Mouse (Mus musculus): Measurements from ENCODE around the gene Fam20b. TPM values are rescaled to one million over a fixed set of nuclear protein-coding genes. Genes with fewer than 3 reads are reported as not detected.

Gene Fam20b
- polyA plus RNA-seq, 1 experiment from 2014 or later, result 15.5 TPM

DNA sequence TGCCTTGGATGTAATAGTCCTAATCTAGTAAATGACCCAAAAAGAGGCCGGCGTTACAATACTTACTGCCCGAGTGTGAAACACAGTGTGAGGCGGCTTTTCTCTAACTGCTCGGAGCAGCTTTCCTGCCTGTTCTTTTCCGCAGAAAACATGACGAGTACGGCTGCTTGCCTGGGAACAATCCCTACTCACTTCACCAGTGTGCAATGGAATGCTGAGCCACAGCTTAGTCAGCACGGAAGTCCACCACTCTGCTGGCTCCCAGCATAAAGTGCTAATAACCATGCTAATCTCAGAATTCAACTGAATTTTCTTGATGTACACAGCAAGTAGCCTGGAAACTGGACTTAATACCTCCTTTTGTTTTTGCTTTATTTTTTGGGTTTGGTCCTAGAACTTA, 39.3 kb downstream of the Fam20b start:
- H3K27me3 ChIP-seq (replicated peaks), result peaks cover 5% of the 10 kb centered on the region; the same call in 1 of the 2 replicates
- no peak for ATAC-seq
- H3K4me3 ChIP-seq, result no peak overlapping the region
- H3K36me3 ChIP-seq, result peaks cover 48% of the 10 kb centered on the region
- no peak overlapping the region for H3K9ac ChIP-seq
- no peak overlapping the region for H3K27ac ChIP-seq
- H3K4me2 ChIP-seq, result no peak overlapping the region
- H3K9me3 ChIP-seq (replicated peaks), result no peaks in the 10 kb centered on the region
- WGBS (ENCODE audit: insufficient replicate concordance), result 87% methylated on average over 9 of the region's 9 CpGs
- peaks cover 4% of the 10 kb centered on the region for H3K4me1 ChIP-seq

DNA sequence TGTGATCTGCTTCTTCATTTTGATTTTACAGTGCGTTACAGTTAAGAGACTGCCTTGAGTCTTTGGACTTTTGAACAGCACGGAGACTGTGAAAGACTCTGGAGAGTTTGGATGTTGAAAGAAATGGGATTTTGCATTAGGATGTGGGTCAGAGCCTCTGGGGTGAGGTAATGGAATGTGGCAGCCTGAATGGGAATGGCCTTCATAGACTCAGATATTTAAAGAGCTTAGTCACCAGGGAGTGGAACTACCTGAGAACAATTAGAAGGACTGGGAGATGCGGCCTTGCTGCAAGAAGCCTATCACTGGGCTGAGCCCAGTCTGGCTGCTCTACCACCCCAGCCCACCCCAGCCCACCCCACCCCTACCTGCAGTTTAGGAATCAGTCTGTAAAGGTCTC, 41.7 kb downstream of the Fam20b start:
- peaks cover 22% of the 10 kb centered on the region for H3K4me1 ChIP-seq
- peaks cover 30% of the 10 kb centered on the region for H3K36me3 ChIP-seq
- no peaks in the 10 kb centered on the region for H3K9me3 ChIP-seq (replicated peaks)
- H3K27ac ChIP-seq, result no peak overlapping the region
- no peak overlapping the region for H3K4me3 ChIP-seq
- WGBS (ENCODE audit: insufficient replicate concordance), result 84% methylated on average over 3 of the region's 3 CpGs
- no peak overlapping the region for H3K9ac ChIP-seq
- peaks cover 23% of the 10 kb centered on the region; the same call in 1 of the 2 replicates for H3K27me3 ChIP-seq (replicated peaks)
- no peak overlapping the region for H3K4me2 ChIP-seq
- no peak for ATAC-seq

DNA sequence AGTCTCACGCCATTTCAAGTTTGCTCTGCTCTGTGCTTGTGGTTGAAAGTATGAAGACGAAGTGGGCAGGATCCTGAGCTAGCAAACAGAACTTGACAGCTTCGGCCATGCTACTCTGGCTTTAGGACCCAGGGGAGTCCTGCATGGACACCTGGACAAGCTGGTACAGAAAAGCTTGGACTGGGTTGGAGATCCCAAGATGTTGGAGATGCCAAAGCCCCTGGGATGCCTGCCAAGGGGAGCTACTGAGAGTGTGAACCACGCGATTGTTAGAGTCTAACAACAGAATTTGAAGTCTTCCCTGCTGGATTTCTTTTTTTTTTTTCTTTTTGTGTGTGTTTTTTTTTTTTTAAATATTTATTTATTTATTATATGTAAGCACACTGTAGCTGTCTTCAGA, 42.3 kb downstream of the Fam20b start:
- peaks cover 24% of the 10 kb centered on the region for H3K36me3 ChIP-seq
- H3K9ac ChIP-seq, result no peak overlapping the region
- 67% methylated on average over 5 of the region's 5 CpGs for WGBS (ENCODE audit: insufficient replicate concordance)

DNA sequence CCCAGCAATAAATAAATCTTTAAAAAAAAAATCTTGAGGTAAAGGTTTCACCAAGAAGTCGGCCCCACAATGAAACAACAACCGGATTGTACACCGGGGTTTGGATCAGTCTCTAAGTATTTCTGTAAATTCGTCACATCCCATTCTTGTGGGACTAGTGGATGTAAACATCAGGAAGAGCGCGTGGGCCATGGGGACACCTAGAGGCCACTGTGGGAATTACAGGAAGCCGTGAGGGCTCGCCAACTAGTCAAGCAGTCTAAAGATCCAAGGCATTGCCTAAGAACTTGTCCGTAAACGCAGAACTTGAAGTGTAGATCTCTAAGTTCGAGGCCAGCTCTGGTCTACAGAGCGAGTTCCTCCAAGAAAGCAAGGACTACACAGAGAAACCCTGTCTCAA, 42.7 kb downstream of the Fam20b start:
- Histone ChIP-seq H3K4me2 (peak overlapping the region; percentile 1; the same call in 1 of the 2 replicates), H3K4me3 (no peak overlapping the region), H3K4me1 (peaks cover 22% of the 10 kb centered on the region), H3K9ac (no peak overlapping the region), H3K36me3 (peaks cover 19% of the 10 kb centered on the region), H3K9me3 (replicated peaks) (no peaks in the 10 kb centered on the region), H3K27me3 (replicated peaks) (peaks cover 23% of the 10 kb centered on the region; the same call in 1 of the 2 replicates), H3K27ac (no peak overlapping the region)
- no peak for ATAC-seq
- 21% methylated on average over 12 of the region's 12 CpGs for WGBS (ENCODE audit: insufficient replicate concordance)

More for the DNA sequence above, 42.3 kb downstream of the Fam20b start:
- ATAC-seq, result no peak
- Histone ChIP-seq H3K27me3 (replicated peaks) (peaks cover 23% of the 10 kb centered on the region; the same call in 1 of the 2 replicates), H3K9me3 (replicated peaks) (no peaks in the 10 kb centered on the region), H3K4me2 (no peak overlapping the region), H3K4me1 (peaks cover 22% of the 10 kb centered on the region), H3K27ac (no peak overlapping the region), H3K4me3 (no peak overlapping the region)

DNA sequence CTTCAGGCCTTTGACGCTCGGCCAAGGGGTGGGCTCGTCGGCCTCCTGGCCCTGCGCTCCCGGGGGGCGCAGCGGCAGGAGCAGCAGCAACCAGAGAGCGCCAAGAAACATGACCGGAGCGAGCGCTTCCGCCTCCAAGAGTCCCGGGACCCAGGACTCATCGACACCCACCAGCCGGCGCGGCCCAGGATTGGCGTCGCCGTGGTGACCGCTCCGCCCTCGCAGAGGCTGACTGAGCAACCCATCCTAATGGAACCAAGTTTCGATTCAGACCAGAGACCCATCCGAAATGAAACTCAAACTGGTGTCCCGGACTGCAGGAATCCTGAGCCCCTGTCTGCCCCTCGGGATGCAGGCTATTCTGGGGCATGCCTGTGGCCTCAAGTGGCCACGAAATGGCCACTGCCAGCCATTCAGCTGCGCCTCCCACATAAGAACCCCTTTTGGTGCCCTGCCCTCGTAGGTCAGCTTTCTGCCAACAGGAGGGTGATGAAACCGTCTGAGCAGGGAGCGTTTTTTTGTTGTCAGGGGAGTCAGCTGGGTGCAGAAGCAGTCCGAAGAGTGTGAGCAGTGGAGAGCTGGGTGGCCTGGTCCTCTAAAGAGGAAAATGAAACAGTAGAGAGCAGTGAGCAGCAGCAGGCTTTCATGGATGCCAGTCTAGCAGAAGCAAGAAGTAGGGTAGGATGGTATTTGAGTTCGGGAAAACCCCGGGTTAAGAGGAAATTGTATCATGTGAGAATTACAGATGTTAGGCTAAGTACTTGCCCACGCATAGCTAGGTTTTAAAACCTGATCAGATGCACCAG, 44.5 kb downstream of the Fam20b start, which contains the start of gene Tor3a:
Gene Tor3a (minus strand): TSS at position 162 of the 806 bp plus-strand sequence.
- Histone ChIP-seq H3K4me1 (peaks cover 22% of the 10 kb centered on the region), H3K4me2 (peak within 1 kb of the TSS; percentile 99), H3K36me3 (peaks cover 2% of the 10 kb centered on the region), H3K27me3 (replicated peaks) (peaks cover 23% of the 10 kb centered on the region; the same call in 1 of the 2 replicates), H3K4me3 (peak within 1 kb of the TSS; percentile 72), H3K27ac (0 out of 2 replicates have a peak within 1 kb of the TSS, but pooled peaks have one; percentile 48), H3K9ac (peak within 1 kb of the TSS; percentile 69), H3K9me3 (replicated peaks) (no peaks in the 10 kb centered on the region)
- WGBS (ENCODE audit: insufficient replicate concordance), result 7% methylated on average over 37 of the region's 37 CpGs
- peak; percentile 75 for ATAC-seq

DNA sequence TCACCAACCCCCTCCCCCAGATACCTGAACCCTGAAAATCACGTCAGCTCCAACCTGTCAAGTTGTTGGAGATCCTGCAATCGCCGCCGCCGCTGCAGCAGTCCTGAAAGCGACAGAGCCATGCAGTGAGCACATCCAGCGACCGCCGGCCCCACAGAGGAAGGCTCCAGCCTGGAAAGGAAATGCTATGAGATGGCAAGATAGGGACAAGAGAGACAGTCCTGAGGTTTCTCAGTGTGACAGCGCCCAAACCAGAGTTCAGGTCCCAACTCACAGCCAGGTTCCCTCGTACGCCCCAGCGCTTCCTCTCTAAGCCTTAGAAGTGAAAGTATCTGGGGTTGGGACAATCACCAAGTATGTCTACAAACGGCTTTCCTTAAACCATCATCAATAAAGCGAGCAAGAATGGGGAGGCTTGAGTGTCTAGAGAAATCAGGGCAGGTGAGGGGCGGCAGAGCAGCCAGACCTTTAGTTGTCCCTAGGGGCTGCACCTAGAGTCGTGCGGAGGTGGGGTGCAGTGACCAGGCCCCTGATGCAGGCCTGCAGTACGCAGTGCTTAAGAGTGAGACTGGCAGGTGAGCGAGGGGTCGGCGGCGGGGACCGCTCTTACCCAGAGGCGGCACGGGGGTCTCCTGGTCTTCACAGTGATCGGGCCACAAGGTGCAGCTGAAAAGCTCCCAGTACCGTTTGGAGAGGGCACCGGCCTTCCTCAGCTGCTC, 45.3 kb downstream of the Fam20b start:
- H3K4me1 ChIP-seq, result peaks cover 22% of the 10 kb centered on the region
- H3K27ac ChIP-seq, result 0 out of 2 replicates have a peak overlapping the region, but pooled peaks have one; percentile 48
- H3K4me3 ChIP-seq, result peak overlapping the region; percentile 72
- WGBS (ENCODE audit: insufficient replicate concordance), result 2% methylated on average over 29 of the region's 29 CpGs
- H3K4me2 ChIP-seq, result peak overlapping the region; percentile 99
- no peaks in the 10 kb centered on the region for H3K36me3 ChIP-seq
- ATAC-seq, result peak; percentile 34
- H3K27me3 ChIP-seq (replicated peaks), result peaks cover 23% of the 10 kb centered on the region; the same call in 1 of the 2 replicates
- peak overlapping the region; percentile 69 for H3K9ac ChIP-seq
- no peaks in the 10 kb centered on the region for H3K9me3 ChIP-seq (replicated peaks)

DNA sequence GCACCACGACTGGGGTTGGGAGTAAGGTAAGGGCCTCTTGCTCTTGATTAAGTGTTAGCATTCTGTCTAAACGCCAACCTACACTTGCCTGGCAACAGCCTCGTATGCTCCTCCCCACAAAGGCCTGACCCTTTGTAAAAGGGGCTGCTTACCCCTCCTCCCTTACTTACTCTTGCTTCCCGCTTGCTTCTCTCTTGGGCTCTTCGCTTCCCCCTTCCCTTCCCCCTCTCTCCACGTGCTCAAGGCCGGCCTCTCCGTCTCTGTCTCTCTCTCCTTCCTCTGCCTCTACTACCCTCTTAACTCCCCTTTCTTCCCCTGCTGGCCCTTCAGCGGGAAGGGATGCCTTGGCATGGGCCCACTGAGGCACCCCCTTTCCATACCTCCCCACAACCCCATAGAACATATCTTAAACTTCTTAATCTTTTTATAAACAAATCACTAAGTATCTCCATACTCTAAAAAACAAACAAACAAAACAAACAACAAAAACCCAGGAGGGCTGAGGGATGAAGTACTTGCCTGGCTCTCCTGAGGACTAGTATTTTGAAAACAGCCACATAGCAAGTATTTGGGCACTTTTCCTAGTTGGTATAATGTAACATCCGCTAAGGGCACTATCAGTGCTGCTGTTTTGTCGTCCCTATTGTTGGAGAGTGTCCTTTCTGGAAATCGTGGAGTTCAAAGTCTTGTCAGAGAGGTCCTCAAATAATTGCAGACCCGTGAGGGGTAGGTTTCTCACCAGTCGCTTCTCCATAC, 46.0 kb downstream of the Fam20b start:
- Histone ChIP-seq H3K4me3 (peak overlapping the region; percentile 72), H3K36me3 (no peaks in the 10 kb centered on the region), H3K9me3 (replicated peaks) (no peaks in the 10 kb centered on the region), H3K9ac (peak overlapping the region; percentile 69), H3K27me3 (replicated peaks) (peaks cover 23% of the 10 kb centered on the region; the same call in 1 of the 2 replicates), H3K27ac (no peak overlapping the region), H3K4me2 (peak overlapping the region; percentile 99), H3K4me1 (peaks cover 22% of the 10 kb centered on the region)
- no peak for ATAC-seq
- WGBS (ENCODE audit: insufficient replicate concordance), result 9% methylated on average over 14 of the region's 14 CpGs

DNA sequence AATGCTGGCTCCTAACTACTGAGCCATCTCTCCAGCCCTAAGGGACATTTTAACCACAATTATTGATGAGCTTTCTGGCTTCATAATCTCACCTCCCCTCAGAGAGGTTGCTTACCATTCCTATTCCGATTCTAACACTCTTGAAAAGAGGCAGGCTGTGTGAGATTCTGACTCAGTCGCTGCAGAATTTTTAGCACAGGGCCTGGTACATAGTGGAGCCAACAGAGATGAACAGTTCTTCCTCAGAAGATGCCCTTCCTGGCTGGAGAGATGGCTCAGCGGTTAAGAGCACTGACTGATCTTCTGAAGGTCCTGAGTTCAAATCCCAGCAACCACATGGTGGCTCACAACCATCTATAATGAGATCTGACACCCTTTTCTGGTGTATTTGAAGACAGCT, 47.0 kb downstream of the Fam20b start:
- no peak overlapping the region for H3K4me3 ChIP-seq
- WGBS (ENCODE audit: insufficient replicate concordance), result 73% methylated on average over 3 of the region's 3 CpGs
- H3K4me1 ChIP-seq, result peaks cover 32% of the 10 kb centered on the region
- no peak overlapping the region for H3K9ac ChIP-seq
- no peaks in the 10 kb centered on the region for H3K36me3 ChIP-seq
- ATAC-seq, result no peak
- no peak overlapping the region for H3K27ac ChIP-seq
- H3K4me2 ChIP-seq, result no peak overlapping the region
- no peaks in the 10 kb centered on the region for H3K9me3 ChIP-seq (replicated peaks)
- peaks cover 23% of the 10 kb centered on the region; the same call in 1 of the 2 replicates for H3K27me3 ChIP-seq (replicated peaks)

DNA sequence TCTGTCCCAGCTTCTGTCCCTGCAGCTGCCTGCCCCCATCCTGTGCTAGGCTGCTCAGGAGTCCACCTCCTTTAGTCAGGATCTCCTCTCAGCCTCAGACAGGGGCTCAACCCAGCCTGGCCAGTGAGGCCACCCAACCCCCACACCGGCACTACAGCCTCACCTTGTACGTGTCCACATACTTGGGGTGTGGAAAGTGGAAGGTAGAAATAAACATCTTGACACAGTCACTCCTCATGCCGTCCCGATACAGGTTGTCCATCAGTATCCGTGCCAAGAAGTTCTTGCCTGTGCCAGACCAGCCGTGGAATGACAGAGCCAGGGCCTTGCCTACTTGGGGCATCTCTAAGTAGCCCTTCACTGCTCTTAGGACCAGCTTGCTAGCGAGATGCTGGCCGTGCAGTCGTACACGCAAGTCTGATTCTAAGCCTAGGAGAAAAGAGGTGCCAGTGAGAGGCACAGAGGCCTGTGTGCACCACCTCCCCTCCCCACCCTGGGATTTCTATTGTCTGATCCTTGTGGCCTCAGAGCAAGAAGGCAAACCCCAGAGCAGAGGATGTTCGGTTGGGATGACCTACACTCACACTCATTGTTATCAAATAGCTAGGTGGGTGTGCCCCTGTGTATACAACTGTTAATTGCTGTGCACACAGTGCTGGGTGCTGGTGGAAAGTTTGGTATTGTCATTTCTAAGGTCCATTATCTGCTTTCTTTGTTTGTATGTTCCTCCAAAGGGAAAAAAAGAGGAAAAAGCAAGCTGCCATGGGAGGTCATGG, 49.5 kb downstream of the Fam20b start:
- H3K9ac ChIP-seq, result no peak overlapping the region
- no peak overlapping the region for H3K4me3 ChIP-seq
- no peaks in the 10 kb centered on the region for H3K9me3 ChIP-seq (replicated peaks)
- peaks cover 16% of the 10 kb centered on the region; the same call in 1 of the 2 replicates for H3K27me3 ChIP-seq (replicated peaks)
- H3K36me3 ChIP-seq, result no peaks in the 10 kb centered on the region
- 65% methylated on average over 11 of the region's 11 CpGs for WGBS (ENCODE audit: insufficient replicate concordance)
- H3K4me2 ChIP-seq, result no peak overlapping the region
- no peak for ATAC-seq
- H3K4me1 ChIP-seq, result peaks cover 27% of the 10 kb centered on the region
- H3K27ac ChIP-seq, result no peak overlapping the region

DNA sequence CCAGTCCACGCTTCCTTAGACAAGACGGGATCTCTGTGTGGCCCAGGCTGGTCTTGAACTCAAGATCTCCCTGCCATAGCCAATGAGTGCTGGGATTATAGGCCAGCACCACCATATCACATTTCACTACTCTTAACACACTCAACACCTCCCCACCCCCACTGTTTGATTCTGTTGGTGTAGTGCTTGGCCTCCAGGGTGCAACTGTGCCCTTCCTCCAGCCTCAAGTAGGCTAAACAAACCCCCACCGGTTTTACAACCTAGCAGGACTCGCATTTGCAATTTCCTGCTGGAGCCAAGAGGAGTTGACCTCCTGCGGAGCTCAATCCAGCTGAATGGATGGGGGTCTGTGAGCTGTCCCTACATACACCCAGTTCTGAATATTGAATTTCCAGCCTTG, 50.3 kb downstream of the Fam20b start:
- H3K27me3 ChIP-seq (replicated peaks), result 0 out of 2 replicates have a peak, but pooled peaks cover 10% of the 10 kb centered on the region
- 48% methylated on average over 5 of the region's 5 CpGs for WGBS (ENCODE audit: insufficient replicate concordance)
- peaks cover 19% of the 10 kb centered on the region for H3K4me1 ChIP-seq
- no peaks in the 10 kb centered on the region for H3K9me3 ChIP-seq (replicated peaks)
- H3K27ac ChIP-seq, result no peak overlapping the region
- no peak overlapping the region for H3K4me2 ChIP-seq
- no peak overlapping the region for H3K4me3 ChIP-seq
- ATAC-seq, result no peak
- H3K9ac ChIP-seq, result no peak overlapping the region
- H3K36me3 ChIP-seq, result no peaks in the 10 kb centered on the region
